Mouse (Mus musculus): ENCODE results near the gene Pah. TPM values are rescaled to one million over a fixed set of nuclear protein-coding genes. Genes with fewer than 3 reads are reported as not detected.

Pah gene
- polyA plus RNA-seq, 1 experiment from 2014 or later, result not detected

DNA sequence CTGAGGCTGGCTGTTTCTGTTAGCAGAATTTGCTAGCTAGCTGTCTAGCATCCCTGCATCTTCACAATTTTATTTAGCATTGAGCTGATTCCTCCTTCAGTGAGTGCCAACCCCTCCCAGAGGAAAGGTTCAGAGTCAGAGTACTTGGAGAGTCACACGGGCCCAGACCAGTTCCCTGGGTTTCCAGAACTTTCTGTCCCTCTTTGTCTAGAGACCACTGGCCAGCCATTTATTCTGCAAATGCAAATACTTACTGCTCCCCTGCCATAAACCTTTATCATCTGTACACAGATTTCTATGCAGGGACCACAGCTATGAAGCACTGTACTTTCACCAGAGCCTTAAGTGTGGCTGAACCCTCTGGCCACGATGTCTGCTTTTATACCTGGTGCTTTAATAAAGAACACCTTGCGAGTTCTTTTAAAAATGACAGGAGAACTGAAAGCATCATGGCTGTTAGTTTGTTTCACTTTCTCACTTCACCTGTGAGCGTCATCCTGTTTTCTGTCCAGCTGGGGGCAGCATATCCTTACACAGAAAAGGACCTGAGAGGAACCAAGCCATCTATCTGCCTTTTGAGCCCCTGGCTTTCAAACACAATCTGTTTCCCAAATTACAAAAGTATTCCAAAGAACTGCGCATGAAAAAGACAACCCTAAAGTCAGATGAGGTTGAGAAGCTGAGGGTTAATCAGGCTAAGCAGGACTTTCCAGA is 74.9 kb downstream of the Pah start:
- no peaks in the 10 kb centered on the region for H3K9me3 ChIP-seq
- ATAC-seq (ENCODE audit: low FRiP score), result no peak
- 43% methylated on average over 5 of the region's 5 CpGs for WGBS
- no peaks in the 10 kb centered on the region for H3K27me3 ChIP-seq
- no peaks in the 10 kb centered on the region for H3K36me3 ChIP-seq (replicated peaks)
- no peak overlapping the region for H3K4me2 ChIP-seq
- no peak overlapping the region for H3K4me3 ChIP-seq (replicated peaks)
- no peak overlapping the region for H3K9ac ChIP-seq
- H3K4me1 ChIP-seq, result 0 out of 2 replicates have a peak, but pooled peaks cover 5% of the 10 kb centered on the region
- no peak overlapping the region for H3K27ac ChIP-seq

DNA sequence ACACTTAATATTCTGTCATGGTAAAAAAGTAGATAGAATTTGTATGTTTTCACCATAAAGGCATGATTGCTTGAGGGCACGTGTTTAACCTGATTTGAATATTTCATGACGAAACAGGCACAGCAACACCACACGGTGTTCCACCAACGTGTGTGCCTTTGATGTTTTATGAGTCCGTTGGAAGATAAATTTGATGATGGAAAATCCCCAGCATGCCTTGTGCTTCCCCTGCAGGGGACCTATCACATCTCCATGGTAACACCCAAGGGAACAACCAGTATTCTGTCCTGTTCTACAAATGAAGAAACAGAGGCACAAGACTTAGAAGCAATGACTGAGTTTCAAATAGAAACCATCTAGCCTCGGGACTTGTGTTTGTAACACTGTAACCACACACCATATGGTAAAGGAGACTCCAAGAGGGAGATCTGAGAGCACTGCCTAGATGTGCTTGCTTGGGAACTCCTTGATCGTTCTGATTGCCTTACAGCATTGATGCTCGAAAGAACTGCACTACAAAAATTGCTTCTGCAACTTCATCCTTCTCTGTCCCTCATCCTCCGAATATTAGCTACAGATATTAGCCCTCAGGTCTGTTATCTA is 75.6 kb downstream of the Pah start:
- WGBS, result 67% methylated on average over 9 of the region's 9 CpGs

DNA sequence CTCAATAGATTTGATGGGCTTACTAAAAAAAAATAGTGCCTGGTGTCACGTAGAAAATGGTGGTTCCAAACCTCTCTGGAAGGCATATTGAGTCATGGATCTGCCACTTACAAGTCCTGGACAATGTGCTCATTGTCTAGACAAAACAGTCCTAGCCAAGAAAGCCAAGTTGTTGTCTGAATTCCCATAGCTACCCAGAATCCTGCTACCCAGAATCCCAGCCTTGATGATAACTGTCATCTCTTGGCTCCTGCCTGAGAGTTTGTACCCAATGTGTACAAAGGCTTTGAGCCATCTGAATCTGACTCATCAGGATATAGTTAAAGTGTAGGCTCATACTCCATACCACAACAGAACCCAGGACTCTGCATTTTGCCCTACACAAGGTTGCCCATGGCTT is 80.6 kb downstream of the Pah start:
- ATAC-seq (ENCODE audit: low FRiP score), result no peak
- H3K27ac ChIP-seq, result no peak overlapping the region
- WGBS, result 68% methylated on average over 1 of the region's 1 CpGs
- H3K4me2 ChIP-seq, result no peak overlapping the region
- no peak overlapping the region for H3K4me3 ChIP-seq (replicated peaks)
- 0 out of 2 replicates have a peak, but pooled peaks cover under 1% of the 10 kb centered on the region for H3K4me1 ChIP-seq
- no peaks in the 10 kb centered on the region for H3K36me3 ChIP-seq (replicated peaks)
- no peaks in the 10 kb centered on the region for H3K27me3 ChIP-seq
- H3K9ac ChIP-seq, result no peak overlapping the region
- H3K9me3 ChIP-seq, result no peaks in the 10 kb centered on the region

More for the DNA sequence above, 75.6 kb downstream of the Pah start:
- Histone ChIP-seq H3K9me3 (no peaks in the 10 kb centered on the region), H3K27ac (no peak overlapping the region), H3K4me1 (0 out of 2 replicates have a peak, but pooled peaks cover 5% of the 10 kb centered on the region), H3K36me3 (replicated peaks) (no peaks in the 10 kb centered on the region), H3K4me2 (no peak overlapping the region), H3K9ac (no peak overlapping the region), H3K27me3 (no peaks in the 10 kb centered on the region), H3K4me3 (replicated peaks) (no peak overlapping the region)
- no peak for ATAC-seq (ENCODE audit: low FRiP score)

DNA sequence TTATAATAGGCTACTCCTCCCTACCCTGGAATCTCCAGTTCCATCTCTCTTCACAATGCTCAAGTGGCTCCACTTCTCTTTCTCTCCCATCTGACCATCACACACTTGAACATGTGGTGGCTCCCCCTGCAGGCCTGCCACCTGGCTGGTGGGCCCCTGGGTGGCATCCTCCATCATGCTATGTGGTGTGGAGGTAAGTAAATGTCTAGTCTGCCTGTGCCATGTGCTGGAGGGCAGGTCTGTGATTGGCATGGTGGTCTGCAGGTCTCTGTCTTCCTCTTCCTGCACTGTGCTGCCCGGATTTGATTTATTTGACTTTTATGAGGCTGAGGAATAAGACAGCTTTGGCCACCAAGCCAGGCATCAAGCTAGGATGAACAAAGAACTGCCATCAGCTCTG is 103.6 kb downstream of the Pah start:
- no peak overlapping the region for H3K4me2 ChIP-seq
- no peak overlapping the region for H3K27ac ChIP-seq
- H3K9ac ChIP-seq, result no peak overlapping the region
- H3K4me1 ChIP-seq, result no peaks in the 10 kb centered on the region
- no peak for ATAC-seq (ENCODE audit: low FRiP score)
- 88% methylated on average over 1 of the region's 1 CpGs for WGBS
- H3K4me3 ChIP-seq (replicated peaks), result no peak overlapping the region
- no peaks in the 10 kb centered on the region for H3K27me3 ChIP-seq
- H3K9me3 ChIP-seq, result no peaks in the 10 kb centered on the region
- H3K36me3 ChIP-seq (replicated peaks), result no peaks in the 10 kb centered on the region

Other genes with a start within 250 kb of the Pah start
- 62.3 and 75.3 TPM in 2 replicates for gene Ascl1, start 28.1 kb upstream of the Pah start, polyA plus RNA-seq (2016; fragmentation: Nextera tagmentation; extraction: Ambion mirVana)

All from forebrain, embryonic 12.5 days (tissue).